Mouse (Mus musculus) right cerebral cortex, postnatal 10 days (tissue): ENCODE data around the gene Gab1.

ENCODE experiments used
- DNase-seq, 2 experiments: peaks; one replicate each; pipeline ENCODE4 v3.0.0; 2021; ENCODE audit warnings: low spot score in 2 of 2

Gene Gab1

DNA sequence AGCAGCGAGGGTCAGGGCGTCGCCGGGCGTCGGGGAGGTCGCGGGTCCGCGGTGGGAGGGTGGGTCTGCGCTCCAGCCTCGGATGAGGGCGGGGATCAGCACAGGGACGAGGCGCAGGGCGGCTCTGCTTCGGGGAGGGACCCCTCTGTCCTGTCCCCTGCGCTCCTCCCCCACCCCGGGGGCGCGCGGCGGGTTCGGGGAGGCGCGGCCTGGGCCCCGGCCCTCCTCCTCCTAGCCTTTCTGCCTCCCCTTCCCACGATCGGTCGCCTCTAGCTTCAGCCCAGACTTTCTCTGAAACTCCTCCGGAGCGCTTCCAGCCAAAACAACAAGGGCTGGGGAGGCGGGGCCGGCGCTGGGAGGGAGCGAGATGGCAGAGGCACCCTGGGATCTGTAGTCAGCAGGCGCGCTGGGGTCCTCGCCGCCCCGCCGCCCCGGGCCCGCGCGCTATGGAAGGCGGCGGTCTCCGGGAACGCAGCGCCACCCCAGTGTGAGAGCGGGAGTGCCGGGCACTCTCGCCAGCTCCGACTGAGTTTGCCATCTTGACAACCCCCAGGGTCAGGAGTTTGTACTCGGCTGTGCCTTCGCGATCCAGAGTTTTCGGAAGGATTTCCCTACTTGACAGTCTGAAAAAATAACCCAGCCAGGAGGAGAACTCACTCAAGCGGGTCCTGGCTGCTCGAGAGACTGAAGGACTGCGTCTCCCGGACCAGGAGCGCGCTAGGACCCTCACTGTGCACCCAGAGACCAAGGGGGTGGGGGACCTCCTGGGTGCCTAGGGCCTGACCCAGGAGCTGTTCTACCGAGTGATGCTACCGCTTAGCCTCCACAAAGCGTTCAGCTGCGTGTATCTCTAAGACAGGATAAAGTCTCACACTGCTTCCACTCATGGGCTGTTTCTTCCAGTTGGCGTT, at the start of gene Gab1:
Gene Gab1 (minus strand): TSS at position 324 of the 911 bp plus-strand sequence.
- DNase-seq, result peak; percentile 93

DNA sequence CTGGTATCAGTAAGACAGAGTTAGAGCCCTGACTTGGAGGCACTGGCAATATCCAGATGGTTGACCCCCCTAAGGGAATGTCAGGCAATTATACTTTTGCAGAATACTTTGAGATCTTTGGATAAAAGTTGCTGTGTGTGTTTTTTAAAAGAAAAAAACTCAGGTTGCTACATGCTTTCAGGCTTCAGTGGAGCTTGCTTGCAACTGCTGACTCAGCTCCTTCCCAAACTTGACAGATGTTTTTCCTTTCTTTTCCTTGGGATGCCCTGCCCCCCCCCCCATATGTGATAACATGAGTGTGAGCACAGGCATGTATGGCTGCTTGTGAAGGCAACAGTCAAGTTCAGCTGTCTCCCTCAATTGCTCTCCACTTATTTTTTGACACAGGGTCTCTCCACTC, 48.5 kb upstream of the Gab1 start:
- DNase-seq, result no peak

DNA sequence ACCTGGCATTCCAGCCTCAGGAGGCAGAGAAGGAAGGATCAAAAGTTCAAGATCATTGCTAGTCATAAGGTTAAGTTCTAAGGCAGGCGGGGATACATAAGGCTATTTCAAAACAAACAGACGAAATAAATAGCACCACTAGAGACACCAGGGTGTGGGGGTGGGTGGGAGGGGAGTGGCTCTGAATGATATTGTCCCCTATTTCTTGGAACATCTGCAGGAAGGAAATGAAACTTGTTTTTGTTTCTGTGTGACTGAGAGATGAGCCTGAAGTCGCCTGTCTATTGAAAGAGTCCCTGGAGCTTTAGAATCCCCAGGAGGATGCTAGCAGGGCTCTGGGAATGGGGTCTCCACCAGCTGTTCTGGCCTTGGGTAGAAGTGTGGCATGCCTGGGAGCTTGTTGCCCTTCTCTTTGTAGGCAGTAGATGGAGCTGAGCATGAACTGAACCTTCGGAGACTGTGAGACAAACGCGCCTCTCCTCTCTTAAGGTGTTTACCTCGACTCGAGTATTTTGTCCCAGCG, 43.5 kb upstream of the Gab1 start:
- no peak for DNase-seq

DNA sequence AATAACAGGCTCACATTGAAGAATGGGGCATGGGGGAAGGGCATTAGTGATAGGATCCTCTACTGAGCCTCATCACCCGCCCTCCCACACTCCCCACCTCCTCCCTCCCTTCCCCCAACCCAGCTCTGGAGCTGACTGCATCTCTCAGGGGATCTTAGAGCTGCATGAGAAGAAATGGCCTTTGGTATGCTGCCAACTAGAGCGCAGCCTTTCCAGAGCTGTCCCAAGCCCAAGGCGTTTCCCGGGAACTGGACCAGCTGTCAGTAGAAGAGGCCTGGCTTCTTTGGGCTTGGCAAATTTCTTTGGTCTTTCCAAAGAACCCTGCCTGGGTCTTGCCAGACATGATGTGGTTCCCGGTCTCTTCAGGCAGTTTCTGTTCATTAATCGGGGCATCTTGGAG, 42.3 kb upstream of the Gab1 start:
- peak; percentile 84 to 87 for DNase-seq

DNA sequence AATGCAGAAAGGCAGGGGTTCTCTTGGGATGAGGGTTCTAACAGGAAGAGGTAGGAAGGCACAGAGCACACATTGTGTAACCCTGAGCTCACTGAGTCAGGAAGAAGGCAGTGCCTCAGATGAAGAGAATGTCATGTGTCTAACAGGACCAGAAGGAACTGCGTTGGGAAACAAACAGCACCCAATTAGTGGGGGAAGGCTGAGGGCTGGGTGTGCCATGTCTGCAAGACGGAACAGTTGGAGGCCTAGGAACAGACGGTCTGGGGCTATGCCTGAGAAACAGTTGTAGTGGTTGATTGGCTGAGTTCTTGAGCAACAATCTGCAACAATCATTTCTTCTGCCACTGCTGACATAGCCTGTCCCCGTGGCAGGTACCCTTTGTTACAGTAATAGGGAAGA, 38.8 kb upstream of the Gab1 start:
- no peak for DNase-seq

DNA sequence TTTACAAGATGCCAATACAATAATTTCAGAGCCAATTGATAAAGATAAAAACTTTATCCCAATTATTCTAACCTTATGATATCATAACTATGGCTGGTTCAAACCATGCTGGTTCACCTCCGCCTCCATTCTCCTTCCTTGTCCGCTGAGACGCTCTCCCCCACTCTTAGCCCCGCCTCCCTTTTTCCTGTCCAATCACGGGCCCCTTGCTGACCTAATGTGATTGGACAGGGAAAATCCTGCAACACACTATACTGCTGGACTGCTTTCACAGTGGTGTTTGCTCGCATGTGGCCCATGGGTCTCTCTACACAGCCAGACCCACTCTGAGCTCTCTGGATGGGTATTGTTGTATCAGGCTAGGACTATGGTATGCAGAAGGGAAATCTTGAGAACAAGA, 38.2 kb upstream of the Gab1 start:
- no peak for DNase-seq

DNA sequence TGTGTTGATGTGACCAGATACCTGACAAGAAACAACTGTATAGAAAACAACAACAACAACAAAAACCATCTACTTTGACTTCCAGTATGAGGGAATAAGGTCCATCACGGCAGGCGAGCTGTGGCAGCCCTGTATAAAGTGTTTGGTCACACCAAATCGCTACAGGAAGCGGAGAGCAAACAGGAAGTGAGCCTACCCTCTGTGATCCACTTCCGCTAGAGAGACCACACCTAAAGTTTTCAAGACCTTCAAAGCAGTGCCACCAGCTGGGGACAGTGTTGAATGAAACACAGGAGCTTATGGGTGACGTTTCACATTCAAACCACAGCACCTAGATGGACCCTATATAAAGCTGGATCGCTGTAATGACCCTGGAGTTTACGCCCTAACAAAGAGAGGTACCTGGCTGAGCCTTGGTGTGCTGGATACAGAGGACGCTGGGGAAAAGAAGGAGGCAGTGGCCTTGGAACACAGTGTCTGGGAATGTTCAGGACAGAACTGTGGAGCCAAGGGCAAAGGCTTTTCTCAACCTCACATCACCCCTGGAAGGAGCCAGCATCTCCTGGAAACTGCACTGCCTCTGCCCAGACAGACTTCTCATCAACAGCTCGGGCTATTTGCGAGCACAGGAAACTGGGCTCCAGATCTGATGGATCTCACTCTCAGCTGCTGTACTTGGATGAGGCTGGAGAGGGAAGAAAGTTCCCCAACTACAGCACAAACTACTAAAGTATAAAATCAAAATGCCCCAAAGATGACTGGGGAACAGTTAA, 36.3 kb upstream of the Gab1 start:
- no peak for DNase-seq

DNA sequence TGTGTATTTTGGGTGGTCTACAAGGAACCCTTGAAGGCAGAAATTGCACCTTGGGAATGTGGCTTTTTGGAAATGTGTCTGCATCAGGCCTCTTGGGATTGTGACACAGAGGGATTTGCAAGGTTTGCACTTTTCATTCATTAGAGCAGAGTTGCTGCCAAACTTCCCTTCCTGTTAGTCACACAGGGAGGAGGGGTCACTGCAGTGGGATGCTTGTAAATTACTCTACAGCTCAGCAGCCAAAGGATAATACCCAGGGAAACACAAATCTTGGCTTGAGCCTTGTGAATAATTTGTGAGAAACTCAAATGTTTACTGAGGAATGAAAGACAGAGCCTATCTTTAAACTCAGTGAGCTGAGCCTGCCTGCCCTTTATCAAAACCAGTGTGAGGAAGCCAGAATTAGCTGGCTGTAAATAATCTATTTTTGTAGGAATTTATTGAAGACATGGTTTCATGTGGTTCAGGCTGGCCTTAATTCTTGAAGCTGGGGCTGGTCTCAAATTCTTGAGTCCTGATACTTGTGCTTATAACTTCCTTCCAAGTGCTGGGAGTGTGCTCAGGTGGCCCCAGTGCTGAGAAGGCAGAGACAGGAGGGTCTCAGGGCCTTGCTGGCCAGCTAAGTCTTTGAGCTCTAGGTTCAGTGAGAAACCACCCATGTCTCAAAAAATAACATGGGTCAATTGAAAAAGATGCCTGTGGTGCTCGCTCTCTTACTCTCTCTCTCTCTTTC, 32.9 kb upstream of the Gab1 start:
- DNase-seq, result peak; percentile 30 to 53

DNA sequence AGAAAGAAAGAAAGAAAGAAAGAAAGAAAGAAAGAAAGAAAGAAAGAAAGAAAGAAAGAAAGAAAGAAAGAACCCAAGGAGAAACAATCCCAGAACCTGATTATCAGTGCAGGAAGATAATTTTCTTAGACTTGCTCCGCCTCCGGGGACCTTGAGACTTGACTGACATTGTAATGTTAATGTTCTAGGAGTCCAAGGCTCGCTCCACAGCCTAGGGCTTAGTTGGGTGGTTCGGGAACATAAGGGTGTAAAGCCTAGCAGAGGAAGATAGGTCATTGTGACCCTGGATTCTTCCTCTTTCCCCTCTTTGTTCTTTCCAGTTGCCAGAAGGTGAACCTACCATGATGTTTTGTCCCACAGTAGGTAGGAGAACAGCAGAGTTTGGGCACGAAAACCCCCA, 31.1 kb upstream of the Gab1 start:
- DNase-seq, result no peak

DNA sequence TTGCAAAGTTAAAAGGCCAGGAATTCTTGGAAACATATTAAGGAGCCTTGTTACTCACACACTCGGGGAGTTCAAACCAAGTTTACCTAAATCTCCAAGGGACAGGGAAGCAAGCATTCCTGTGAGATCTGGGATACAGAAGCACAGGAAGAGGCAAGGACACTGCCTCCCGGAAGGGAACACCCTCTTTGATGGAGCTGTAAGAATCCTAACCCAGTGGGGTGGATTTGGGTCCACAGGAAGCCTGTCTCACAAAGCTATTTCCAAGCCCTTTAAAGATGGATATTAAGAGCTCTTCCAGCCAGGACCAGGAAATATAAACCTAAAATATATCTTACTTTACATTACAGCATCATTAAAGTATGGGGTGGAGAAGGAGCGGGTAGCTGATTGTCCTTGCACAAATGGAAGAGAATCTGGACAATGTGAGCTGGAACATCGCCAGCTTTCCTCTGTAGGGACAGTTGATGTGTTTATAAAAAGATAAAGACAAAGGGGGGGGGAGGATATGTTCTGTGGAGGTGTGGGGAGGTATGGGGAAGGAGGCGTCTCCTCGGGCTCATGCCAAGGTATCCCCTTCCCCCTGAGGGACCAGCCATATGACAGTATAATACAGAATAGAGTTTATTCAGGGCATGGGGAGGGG, 28.1 kb upstream of the Gab1 start:
- no peak for DNase-seq

DNA sequence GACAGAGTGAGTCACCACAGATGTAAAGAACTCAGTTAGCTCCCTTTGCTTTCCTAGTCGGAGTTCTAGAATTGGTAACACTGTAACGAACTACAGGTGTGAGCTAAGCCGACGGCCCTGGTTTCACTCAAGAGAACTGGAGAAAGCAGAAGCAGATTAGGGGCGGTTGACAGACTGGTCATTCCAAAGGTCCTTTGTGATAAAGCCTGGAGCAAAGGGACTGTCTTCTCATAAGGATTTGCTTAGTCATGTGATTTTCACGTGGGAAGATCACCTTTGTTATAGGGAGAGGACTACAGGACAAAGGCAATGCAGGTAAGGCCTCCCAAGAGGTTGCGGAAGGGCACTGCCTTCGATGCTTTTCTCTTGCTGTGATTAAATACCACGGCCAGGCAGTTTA, 22.0 kb upstream of the Gab1 start:
- no peak for DNase-seq

DNA sequence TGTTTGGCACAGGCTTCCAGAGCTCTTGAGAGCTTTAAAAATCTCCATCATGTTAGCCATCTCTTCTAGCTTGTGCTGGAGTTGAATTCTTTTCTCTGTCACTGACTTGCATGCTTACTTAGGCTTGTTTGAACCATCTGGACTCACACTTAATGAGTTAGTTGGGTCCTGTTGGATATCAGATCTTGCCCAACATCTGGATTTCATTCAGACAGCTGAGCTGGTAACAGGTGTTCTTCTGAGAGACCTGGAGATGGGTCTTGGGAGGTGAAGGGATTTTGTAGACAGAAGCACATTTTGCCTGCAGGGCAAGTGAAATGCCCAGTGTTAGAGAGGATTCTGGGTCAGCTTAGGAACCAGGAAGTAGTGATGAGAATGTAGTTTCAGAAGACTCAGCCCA, 19.0 kb upstream of the Gab1 start:
- DNase-seq, result no peak

DNA sequence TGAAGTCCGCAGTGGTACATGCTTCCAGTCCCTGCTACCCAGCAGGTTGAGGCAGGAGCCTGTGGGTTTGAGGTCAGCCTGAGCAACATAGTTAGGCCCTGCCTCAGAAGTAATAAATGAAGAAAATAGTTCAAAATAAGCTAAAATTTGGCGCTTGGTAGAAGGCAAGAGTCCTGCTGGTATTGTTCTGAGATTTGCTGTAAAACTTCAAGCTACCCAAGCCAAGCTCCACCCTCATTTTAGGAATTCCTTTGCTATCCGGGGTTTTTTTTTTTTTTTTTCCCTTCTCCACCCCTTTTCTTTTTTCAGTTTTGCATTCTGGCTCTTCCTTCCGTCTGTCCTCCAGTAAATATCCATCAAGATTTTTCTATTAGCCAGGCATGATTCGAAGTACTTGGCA, 15.7 kb upstream of the Gab1 start:
- no peak for DNase-seq

DNA sequence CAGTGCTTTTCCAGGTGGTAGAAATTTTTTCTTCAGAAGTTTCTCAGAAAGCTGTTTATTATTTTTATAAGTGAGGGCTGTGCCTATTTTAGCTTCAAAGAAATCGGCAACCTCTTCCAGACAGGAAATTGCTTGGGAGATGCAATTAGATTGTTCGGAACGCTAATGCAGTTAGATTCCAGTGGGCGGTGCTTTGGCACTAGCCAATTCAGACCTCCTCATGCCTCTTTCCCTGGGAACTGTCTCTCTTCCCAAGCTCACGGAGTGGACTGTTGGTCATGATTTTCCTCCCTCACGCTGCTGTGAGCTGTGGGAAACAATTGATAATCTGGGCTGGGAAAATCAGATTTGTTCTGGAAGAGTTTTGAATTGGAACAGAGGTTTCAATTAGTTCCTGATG, 15.1 kb upstream of the Gab1 start:
- no peak for DNase-seq

DNA sequence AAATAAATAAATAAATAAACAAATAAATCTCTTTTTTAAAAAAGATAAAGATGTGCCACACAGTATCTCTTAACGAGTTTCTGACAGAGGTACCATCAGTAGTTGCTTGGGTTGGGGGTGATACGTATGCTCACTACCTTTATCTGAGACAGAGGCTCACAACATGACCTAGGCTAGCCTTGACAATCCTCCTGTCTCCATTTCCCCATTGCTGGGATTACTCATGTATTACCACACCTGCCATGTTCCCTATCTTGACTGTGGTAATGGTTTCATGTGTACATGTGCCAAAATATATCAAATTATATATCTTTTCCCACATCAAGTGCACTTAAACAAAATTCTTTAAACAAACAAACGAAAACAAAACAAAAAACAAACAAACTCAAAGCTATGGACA, 14.2 kb upstream of the Gab1 start:
- no peak for DNase-seq

DNA sequence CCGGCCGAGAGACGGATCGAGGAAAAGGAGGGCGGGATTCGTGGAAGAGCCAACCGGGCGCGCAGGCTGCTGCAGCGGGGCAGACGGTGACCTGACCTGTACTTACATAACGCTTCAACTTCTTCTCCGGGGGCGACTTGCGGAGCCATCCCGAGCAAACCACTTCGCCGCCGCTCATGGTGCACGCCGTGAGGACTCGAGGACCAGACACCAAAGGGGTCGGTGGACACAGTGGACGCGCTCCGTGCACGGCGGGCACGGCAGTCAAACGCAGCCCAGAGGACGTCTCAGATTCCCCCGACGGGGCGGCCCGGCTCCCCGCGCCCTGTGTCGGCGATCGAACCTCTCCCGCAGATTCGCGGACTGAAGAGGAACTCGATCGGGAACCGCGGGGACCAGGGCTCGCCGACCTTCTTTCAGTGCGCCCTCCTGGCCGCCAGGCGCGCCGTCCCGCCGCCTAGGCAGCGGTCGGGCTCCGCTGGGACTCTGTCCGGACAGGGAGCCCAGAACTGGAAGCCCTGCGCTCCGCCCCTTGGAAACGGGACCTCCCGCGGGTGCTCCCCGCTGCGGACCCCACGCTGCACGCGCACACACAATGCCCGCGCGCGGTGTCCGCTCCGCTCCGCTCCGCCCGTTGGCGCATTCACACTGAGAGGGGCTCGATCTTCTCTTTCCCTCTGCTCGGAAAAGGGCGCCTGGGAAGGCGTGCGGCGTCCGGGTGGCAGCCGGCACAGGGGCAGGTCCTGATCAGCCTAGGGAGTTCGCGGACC, 708 bp downstream of the Gab1 start:
- peak; percentile 61 to 67 for DNase-seq

DNA sequence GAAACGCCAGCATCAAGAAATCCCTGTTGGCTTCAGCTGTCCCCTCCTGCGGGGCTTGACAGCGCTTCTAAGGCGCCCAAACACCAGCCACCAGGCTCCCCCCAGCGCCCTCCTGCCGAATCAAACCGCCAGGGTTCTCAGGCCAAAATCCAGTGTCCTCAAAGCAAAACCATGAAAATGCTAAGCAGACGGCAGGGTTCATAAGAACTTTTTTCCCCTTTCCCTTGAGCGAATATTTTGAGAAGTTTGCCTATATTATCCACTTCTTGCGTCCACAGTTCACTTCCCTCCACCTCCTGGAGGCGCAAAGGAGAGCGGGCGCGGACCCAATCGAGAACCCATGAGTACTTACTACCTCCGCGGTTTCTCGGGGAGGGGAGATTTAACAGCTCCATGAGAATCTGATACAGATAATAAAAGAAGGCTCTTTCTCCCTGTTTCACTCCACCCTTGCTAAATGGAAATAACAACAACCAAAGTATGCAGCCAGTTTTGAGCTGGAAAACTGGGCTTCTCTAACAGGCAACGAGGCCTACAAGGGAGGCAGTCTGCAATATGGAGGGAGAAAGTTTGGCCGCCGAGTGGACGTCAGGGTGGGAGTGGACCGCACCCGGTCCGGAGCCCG, 1.4 kb downstream of the Gab1 start:
- peak; percentile 54 to 73 for DNase-seq

DNA sequence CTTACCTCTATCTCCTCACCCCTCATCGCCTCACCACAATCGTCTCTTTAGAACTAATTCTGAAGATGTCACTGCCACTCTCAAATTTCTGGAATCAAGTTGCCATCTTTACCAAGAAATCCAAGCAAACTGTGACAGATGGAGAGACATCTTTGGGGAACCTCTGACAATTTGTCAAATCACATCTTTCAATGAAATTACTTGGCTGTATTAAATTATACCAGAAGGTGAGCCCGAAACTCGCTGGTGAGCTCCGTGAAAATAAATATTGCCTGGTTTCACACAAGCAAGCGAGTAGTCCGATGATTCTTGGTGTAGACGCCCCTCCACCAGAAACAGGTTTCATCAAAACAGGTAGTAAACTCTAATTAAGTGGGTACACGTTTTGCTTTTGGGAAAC, 2.2 kb downstream of the Gab1 start:
- no peak for DNase-seq

DNA sequence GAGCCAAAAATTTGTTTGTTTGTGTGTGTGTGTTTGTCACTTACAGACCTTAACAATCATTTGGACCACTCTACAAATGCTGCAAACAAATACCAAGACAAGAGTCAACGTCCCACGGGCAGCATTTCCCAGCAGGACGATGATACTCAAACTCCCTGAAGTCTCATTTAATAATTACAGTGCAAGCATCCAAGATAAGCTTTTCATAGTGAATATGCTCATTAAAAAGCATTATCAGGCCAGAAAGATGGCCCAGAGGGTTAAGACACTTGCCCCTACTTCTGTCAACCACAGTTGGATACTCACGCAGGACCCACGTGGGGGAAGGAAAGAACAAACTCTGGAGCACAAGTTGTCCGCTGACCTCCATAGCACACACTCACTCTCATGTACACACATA, 4.8 kb downstream of the Gab1 start:
- no peak for DNase-seq

DNA sequence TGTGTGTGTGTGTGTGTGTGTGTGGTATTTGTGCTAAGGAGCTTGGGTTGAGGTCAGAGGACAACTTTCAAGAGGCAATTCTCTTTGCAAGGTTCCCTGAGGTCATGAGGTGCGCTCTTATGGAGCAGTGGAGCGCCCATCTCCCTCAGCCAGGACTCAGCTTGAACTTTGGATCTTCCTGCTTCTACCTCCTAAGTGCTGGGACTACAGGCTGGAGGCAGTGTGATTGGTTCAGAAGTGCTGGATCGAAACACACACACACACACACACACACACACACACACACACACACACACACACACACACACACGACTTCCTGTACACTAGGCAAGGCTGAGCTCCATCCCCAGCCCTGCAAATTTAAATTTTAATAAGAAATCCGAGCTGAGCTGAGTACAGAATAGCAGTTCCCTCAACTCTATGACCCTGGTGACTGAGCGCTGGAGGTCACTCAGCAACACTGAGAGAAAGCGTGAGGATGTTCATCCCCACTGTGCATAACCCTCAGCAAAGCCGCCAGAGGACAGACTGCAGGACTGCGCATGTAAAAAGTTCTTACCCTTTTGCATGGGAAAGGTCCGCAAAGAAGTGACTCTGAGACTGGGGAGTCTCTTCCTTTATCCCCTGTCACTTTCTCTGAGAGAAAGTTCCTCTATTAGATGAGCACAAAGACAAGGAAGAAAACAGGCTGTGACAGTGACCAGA, 6.4 kb downstream of the Gab1 start:
- no peak for DNase-seq
